Mouse (Mus musculus) embryonic facial prominence, embryonic 11.5 days (tissue): Measurements from ENCODE around the gene Clrn2. TPM values are rescaled to one million over a fixed set of nuclear protein-coding genes. Genes with fewer than 3 reads are reported as not detected.

Source experiments
- ATAC-seq: fragments of 200-750 bp; cut with Nextera tagmentation; replicated peaks from 2 replicates; pipeline ENCODE4 v1.8.0; 2017; ENCODE audit warnings: low read depth; ENCODE audit not compliant: insufficient number of reproducible peaks, low FRiP score, low TSS enrichment
- DNase-seq: peaks from one replicate; pipeline ENCODE4 v3.0.0-alpha.2; 2015; ENCODE audit warnings: low spot score
- H3K27ac ChIP-seq: fragments of 300-500 bp; sonication (generic); replicated peaks from 2 replicates; pipeline ENCODE4 v1.5.1; 2014; ENCODE audit warnings: mild to moderate bottlenecking, low read depth, low read length, control low read depth
- H3K27me3 ChIP-seq: fragments of 300-500 bp; sonication (generic); 2 replicates; pipeline ENCODE4 v1.6.1; 2014; ENCODE audit warnings: mild to moderate bottlenecking, low read length, moderate library complexity, mixed read lengths; ENCODE audit not compliant: control insufficient read depth, insufficient read depth
- H3K36me3 ChIP-seq: fragments of 300-500 bp; sonication (generic); replicated peaks from 2 replicates; pipeline ENCODE4 v1.6.1; 2014; ENCODE audit warnings: low read depth, mild to moderate bottlenecking, low read length, moderate library complexity, mixed read lengths; ENCODE audit not compliant: control insufficient read depth, insufficient read depth
- H3K4me1 ChIP-seq: fragments of 300-500 bp; sonication (generic); 2 replicates; pipeline ENCODE4 v1.6.1; 2014; ENCODE audit warnings: low read length, mixed read lengths; ENCODE audit not compliant: control insufficient read depth, insufficient read depth
- H3K4me2 ChIP-seq: fragments of 300-500 bp; sonication (generic); 2 replicates; pipeline ENCODE4 v1.6.1; 2014; ENCODE audit warnings: low read depth, mild to moderate bottlenecking, control low read depth, low read length, moderate library complexity
- H3K4me3 ChIP-seq: fragments of 300-500 bp; sonication (generic); 2 replicates; pipeline ENCODE4 v1.5.1; 2014; ENCODE audit warnings: low read depth, low read length, control low read depth
- H3K9ac ChIP-seq: fragments of 300-500 bp; sonication (generic); replicated peaks from 2 replicates; pipeline ENCODE4 v1.6.1; 2014; ENCODE audit warnings: mild to moderate bottlenecking, control low read depth, low read length
- H3K9me3 ChIP-seq: fragments of 300-500 bp; sonication (generic); replicated peaks from 2 replicates; pipeline ENCODE4 v1.6.1; 2016; ENCODE audit warnings: mild to moderate bottlenecking, low read length, inconsistent platforms, mixed read lengths; ENCODE audit not compliant: control insufficient read depth
- WGBS: fragments of 180-500 bp; shearing (Covaris S2); extraction: QIAGEN DNeasy Blood & Tissue Kit; methylation state at CpG from one replicate; pipeline ENCODE4 v1.1.7; 2014; 5-methylcytosine and 5-hydroxymethylcytosine counted together
- polyA plus RNA-seq: library from polyadenylated mRNA; unstranded; fragments of >200 nt; fragmentation: Nextera tagmentation; extraction: Ambion mirVana; gene quantifications from 2 replicates; pipeline ENCODE4 v1.2.1, GENCODE M21; 2014

The Clrn2 gene
- polyA plus RNA-seq, 1 experiment from 2014 or later = 0.22 TPM

DNA sequence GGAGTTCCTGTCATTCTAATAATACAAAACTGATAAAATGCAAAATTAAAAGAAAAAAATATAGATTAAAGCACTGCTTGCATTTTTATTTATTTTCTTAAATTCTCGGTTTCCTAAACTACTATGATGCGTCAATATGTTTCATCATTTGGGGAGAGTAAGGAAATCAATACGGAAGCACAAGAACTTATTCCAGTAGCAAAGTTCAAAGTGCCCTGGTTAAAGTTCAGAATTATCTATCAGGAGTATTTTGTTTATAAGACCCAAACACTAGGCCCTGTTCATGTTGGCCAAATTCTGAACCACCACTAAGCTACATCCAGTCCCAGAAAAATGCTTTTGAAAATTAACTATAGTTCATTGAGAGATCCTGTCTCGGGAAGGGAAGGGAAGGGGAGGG lies 21.2 kb downstream of the Clrn2 start:
- Histone ChIP-seq H3K9me3 (no peaks in the 10 kb centered on the region), H3K4me3 (no peak overlapping the region), H3K27ac (no peak overlapping the region), H3K4me1 (no peaks in the 10 kb centered on the region), H3K4me2 (no peak overlapping the region), H3K27me3 (no peaks in the 10 kb centered on the region), H3K9ac (no peak overlapping the region), H3K36me3 (no peaks in the 10 kb centered on the region)
- no peak for DNase-seq
- ATAC-seq = no peak
- 79% methylated on average over 3 of the region's 4 CpGs for WGBS

- ATAC-seq = no peak
- H3K4me3 ChIP-seq = no peak overlapping the region
- H3K27ac ChIP-seq = no peak overlapping the region
These were observed 22.2 kb downstream of the Clrn2 start for GRCm38 (mm10) chr5:45475771-45476170.

GRCm38 (mm10) chr5:45476288-45476687 lies 22.7 kb downstream of the Clrn2 start:
- ATAC-seq (no peak), DNase-seq (no peak)
- H3K4me1 ChIP-seq = no peaks in the 10 kb centered on the region
- WGBS = 62% methylated on average over 6 of the region's 6 CpGs
- no peak overlapping the region for H3K4me3 ChIP-seq
- H3K27me3 ChIP-seq = no peaks in the 10 kb centered on the region
- H3K36me3 ChIP-seq = no peaks in the 10 kb centered on the region
- H3K27ac ChIP-seq = no peak overlapping the region
- no peak overlapping the region for H3K9ac ChIP-seq
- H3K9me3 ChIP-seq = no peaks in the 10 kb centered on the region
- H3K4me2 ChIP-seq = no peak overlapping the region

More at GRCm38 (mm10) chr5:45475771-45476170, 22.2 kb downstream of the Clrn2 start:
- Histone ChIP-seq H3K9ac (no peak overlapping the region), H3K4me2 (no peak overlapping the region), H3K36me3 (no peaks in the 10 kb centered on the region), H3K9me3 (no peaks in the 10 kb centered on the region), H3K27me3 (no peaks in the 10 kb centered on the region), H3K4me1 (no peaks in the 10 kb centered on the region)
- WGBS = 90% methylated on average over 5 of the region's 5 CpGs
- no peak for DNase-seq

GRCm38 (mm10) chr5:45477601-45478000 lies 24.1 kb downstream of the Clrn2 start:
- Histone ChIP-seq H3K4me2 (no peak overlapping the region), H3K9me3 (no peaks in the 10 kb centered on the region), H3K27me3 (no peaks in the 10 kb centered on the region), H3K36me3 (no peaks in the 10 kb centered on the region), H3K4me3 (no peak overlapping the region), H3K27ac (no peak overlapping the region), H3K4me1 (no peaks in the 10 kb centered on the region), H3K9ac (no peak overlapping the region)
- 86% methylated on average over 7 of the region's 7 CpGs for WGBS
- DNase-seq (no peak), ATAC-seq (no peak)

DNA sequence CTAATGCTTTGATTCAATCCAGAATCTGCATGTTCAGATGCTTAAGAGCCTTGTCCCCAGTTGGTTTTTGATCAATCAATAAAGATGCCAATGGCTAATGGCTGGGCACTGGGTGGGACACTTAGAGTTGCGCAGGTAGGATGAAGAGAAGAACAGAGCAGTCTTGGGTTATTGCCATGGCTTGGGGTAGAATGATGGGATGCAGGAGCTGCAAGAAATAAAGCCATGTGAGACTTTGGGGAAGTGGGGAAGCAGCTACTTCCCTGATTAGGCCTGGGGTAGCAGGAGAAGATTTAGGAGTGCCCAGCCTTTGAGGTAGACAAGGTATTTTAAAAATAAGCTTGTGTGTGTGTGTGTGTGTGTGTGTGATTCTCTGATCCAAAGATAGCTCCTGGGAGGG lies 26.5 kb downstream of the Clrn2 start:
- H3K4me2 ChIP-seq = no peak overlapping the region
- 94% methylated on average over 1 of the region's 1 CpGs for WGBS

DNA sequence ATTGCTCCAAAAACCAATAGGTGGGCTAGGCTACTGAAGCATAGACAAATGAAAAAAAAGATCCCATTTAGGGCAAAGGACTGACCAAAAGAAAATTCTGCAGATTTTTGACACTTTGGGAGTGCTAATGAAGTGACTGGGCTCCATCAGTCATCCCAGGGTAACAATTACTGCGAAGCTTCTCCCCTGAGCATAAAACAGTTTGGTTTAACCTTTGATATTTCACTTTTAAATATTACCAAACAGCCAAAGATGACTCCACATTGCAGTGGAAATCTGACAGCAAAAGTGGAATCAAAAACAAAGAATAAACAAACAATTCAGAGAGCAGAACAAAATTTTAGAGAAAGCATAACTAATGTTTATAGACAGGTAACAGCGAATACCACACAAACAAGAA lies 27.6 kb downstream of the Clrn2 start:
- Histone ChIP-seq H3K4me2 (no peak overlapping the region), H3K27me3 (no peaks in the 10 kb centered on the region), H3K9ac (no peak overlapping the region), H3K36me3 (no peaks in the 10 kb centered on the region), H3K27ac (no peak overlapping the region), H3K9me3 (no peaks in the 10 kb centered on the region), H3K4me1 (no peaks in the 10 kb centered on the region), H3K4me3 (no peak overlapping the region)
- DNase-seq (no peak), ATAC-seq (no peak)
- WGBS = 90% methylated on average over 2 of the region's 2 CpGs

More for the DNA sequence above, 26.5 kb downstream of the Clrn2 start:
- ATAC-seq = no peak
- Histone ChIP-seq H3K27me3 (no peaks in the 10 kb centered on the region), H3K9ac (no peak overlapping the region), H3K36me3 (no peaks in the 10 kb centered on the region), H3K4me3 (no peak overlapping the region), H3K27ac (no peak overlapping the region), H3K9me3 (no peaks in the 10 kb centered on the region), H3K4me1 (no peaks in the 10 kb centered on the region)
- no peak for DNase-seq

GRCm38 (mm10) chr5:45482607-45483006 lies 29.1 kb downstream of the Clrn2 start:
- H3K4me2 ChIP-seq = no peak overlapping the region
- ATAC-seq = no peak
- no peak for DNase-seq

GRCm38 (mm10) chr5:45483654-45484053 lies 30.1 kb downstream of the Clrn2 start:
- DNase-seq (no peak), ATAC-seq (no peak)
- H3K9me3 ChIP-seq = no peaks in the 10 kb centered on the region
- H3K9ac ChIP-seq = no peak overlapping the region
- no peaks in the 10 kb centered on the region for H3K36me3 ChIP-seq
- no peaks in the 10 kb centered on the region for H3K4me1 ChIP-seq
- H3K27me3 ChIP-seq = no peaks in the 10 kb centered on the region
- no peak overlapping the region for H3K4me3 ChIP-seq
- WGBS = 89% methylated on average over 1 of the region's 1 CpGs
- no peak overlapping the region for H3K4me2 ChIP-seq
- H3K27ac ChIP-seq = no peak overlapping the region

More at GRCm38 (mm10) chr5:45482607-45483006, 29.1 kb downstream of the Clrn2 start:
- WGBS = 69% methylated on average over 3 of the region's 3 CpGs
- Histone ChIP-seq H3K9ac (no peak overlapping the region), H3K36me3 (no peaks in the 10 kb centered on the region), H3K4me1 (no peaks in the 10 kb centered on the region), H3K27ac (no peak overlapping the region), H3K9me3 (no peaks in the 10 kb centered on the region), H3K4me3 (no peak overlapping the region), H3K27me3 (no peaks in the 10 kb centered on the region)
